Mouse (Mus musculus) liver, postnatal 0 days (tissue): ENCODE measurements at regions not wholly inside any gene's neighbourhood (a gene's known extent, or its start where the extent isn't known, plus 50 kb on each side); places are given as distances from the start of the nearest gene placed in this dataset.

ENCODE experiments used
- ATAC-seq: fragments of 200-750 bp; cut with Nextera tagmentation; 2 replicates; pipeline ENCODE4 v1.8.0; 2017; ENCODE audit warnings: mild to moderate bottlenecking, moderate library complexity
- DNase-seq: peaks from one replicate; pipeline ENCODE4 v3.0.0-alpha.2; 2016
- H3K27ac ChIP-seq: fragments of 300-500 bp; sonication (generic); 2 replicates; pipeline ENCODE4 v1.5.1; 2014; ENCODE audit warnings: antibody characterized with exemption, moderate library complexity, mild to moderate bottlenecking, low read depth
- H3K27me3 ChIP-seq: fragments of 300-500 bp; sonication (generic); 2 replicates; pipeline ENCODE4 v1.6.1; 2014; ENCODE audit warnings: low read length, control low read depth, mixed read lengths; ENCODE audit not compliant: insufficient read depth
- H3K36me3 ChIP-seq: fragments of 300-500 bp; sonication (generic); replicated peaks from 2 replicates; pipeline ENCODE4 v1.6.1; 2014; ENCODE audit warnings: mild to moderate bottlenecking, control low read depth, low read length, moderate library complexity, mixed read lengths; ENCODE audit not compliant: insufficient read depth
- H3K4me1 ChIP-seq: fragments of 300-500 bp; sonication (generic); 2 replicates; pipeline ENCODE4 v1.6.1; 2014; ENCODE audit warnings: antibody characterized with exemption, mild to moderate bottlenecking, control low read depth; ENCODE audit not compliant: insufficient read depth
- H3K4me2 ChIP-seq: fragments of 300-500 bp; sonication (generic); 2 replicates; pipeline ENCODE4 v1.6.1; 2014; ENCODE audit warnings: low read depth, mild to moderate bottlenecking, low read length, moderate library complexity, mixed read lengths
- H3K4me3 ChIP-seq: fragments of 300-500 bp; sonication (generic); 2 replicates; pipeline ENCODE4 v1.5.1; 2014; ENCODE audit warnings: low read depth, low read length
- H3K9ac ChIP-seq: fragments of 300-500 bp; sonication (generic); replicated peaks from 2 replicates; pipeline ENCODE4 v1.6.1; 2014; ENCODE audit warnings: mild to moderate bottlenecking, moderate library complexity
- H3K9me3 ChIP-seq: fragments of 300-500 bp; sonication (generic); 2 replicates; pipeline ENCODE4 v1.6.1; 2016; ENCODE audit warnings: mild to moderate bottlenecking, control low read depth, low read length, mixed read lengths
- CTCF ChIP-seq: sonication (generic); IDR thresholded peaks from 2 replicates; pipeline ENCODE4 v1.5.1; 2016; ENCODE audit warnings: antibody characterized with exemption, low read depth
- EP300 ChIP-seq: IDR thresholded peaks from 2 replicates; pipeline ENCODE4 v1.6.1; 2016; ENCODE audit warnings: antibody characterized with exemption, low read depth, mild to moderate bottlenecking
- WGBS: fragments of 180-500 bp; shearing (Covaris S2); extraction: QIAGEN DNeasy Blood & Tissue Kit; methylation state at CpG from one replicate; pipeline ENCODE4 v1.1.7; 2014; ENCODE audit not compliant: insufficient replicate concordance; 5-methylcytosine and 5-hydroxymethylcytosine counted together

DNA sequence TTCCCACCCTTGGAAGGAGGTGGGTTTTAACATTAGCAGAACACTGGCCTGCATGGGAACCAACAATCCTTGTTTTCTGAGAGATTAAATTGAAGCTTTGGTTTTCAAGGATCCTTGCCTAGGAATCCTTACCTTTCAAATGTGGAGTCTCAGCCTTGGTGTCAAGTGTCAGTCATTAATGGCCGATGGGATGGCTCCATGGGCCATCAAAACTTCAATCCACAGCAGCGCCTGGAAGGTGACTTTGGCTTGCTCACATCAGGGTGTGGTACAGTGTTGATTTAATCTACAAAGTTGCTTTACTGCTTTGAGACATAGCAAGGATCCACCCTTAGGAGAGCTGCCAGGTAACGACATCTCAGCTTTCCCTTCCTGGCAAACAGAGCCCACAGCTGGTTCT lies 318.1 kb upstream of the Igfbp3 start:
- TF ChIP-seq EP300 (no peak), CTCF (no peak)
- Histone ChIP-seq H3K9ac (no peak overlapping the region), H3K27me3 (no peaks in the 10 kb centered on the region), H3K4me2 (no peak overlapping the region), H3K4me1 (no peaks in the 10 kb centered on the region), H3K4me3 (no peak overlapping the region), H3K27ac (no peak overlapping the region), H3K9me3 (peaks cover 4% of the 10 kb centered on the region; the same call in 1 of the 2 replicates), H3K36me3 (no peaks in the 10 kb centered on the region)
- 72% methylated on average over 3 of the region's 3 CpGs for WGBS
- DNase-seq (no peak), ATAC-seq (no peak)

DNA sequence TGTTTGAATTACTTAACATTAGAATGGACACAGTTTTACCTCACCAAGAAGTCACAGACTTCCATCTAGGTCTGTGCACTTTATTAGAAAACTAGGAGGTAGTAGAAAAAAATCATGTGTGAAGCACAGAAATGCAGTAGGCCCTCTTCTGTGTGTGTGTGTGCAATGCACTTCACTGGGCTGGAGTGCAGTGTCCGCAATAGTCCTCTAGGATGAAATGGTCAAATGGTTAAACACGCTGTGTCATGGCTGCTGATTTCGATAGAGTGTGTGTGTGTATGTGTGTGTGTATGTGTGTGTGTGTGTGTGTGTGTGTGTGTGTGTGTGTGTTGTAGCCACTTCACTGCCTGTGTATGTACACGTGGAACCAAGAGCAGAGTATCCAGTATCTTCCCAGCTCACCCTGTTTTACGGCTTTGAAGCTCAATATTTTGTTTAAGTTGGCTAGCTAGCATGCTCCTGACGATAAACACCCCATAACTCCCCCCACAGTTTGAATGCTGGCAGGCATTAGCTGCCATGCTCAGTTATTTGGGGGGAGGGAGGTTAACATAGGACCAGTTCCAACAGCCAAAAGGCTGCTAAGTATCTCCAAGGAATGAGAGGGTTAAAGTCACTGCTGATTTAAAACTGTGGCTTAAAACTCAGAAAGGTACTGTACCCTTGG lies 316.9 kb upstream of the Igfbp3 start:
- no peaks in the 10 kb centered on the region for H3K4me1 ChIP-seq
- DNase-seq: no peak
- no peak overlapping the region for H3K4me3 ChIP-seq
- H3K9ac ChIP-seq: no peak overlapping the region
- 70% methylated on average over 6 of the region's 6 CpGs for WGBS
- TF ChIP-seq CTCF (no peak), EP300 (no peak)
- no peak for ATAC-seq
- no peak overlapping the region for H3K27ac ChIP-seq
- no peak overlapping the region for H3K4me2 ChIP-seq
- no peaks in the 10 kb centered on the region for H3K9me3 ChIP-seq
- H3K27me3 ChIP-seq: no peaks in the 10 kb centered on the region
- H3K36me3 ChIP-seq: no peaks in the 10 kb centered on the region

GRCm38 (mm10) chr11:7519556-7519955 lies 305.8 kb upstream of the Igfbp3 start:
- no peak overlapping the region for H3K4me2 ChIP-seq
- H3K4me1 ChIP-seq: no peaks in the 10 kb centered on the region
- WGBS: 72% methylated on average over 2 of the region's 2 CpGs
- no peaks in the 10 kb centered on the region for H3K27me3 ChIP-seq
- H3K36me3 ChIP-seq: no peaks in the 10 kb centered on the region
- ATAC-seq: no peak
- TF ChIP-seq EP300: no peak
- H3K4me3 ChIP-seq: no peak overlapping the region
- H3K27ac ChIP-seq: no peak overlapping the region
- no peaks in the 10 kb centered on the region for H3K9me3 ChIP-seq
- no peak overlapping the region for H3K9ac ChIP-seq
- DNase-seq: no peak

- H3K36me3 ChIP-seq: no peaks in the 10 kb centered on the region
- no peak overlapping the region for H3K4me3 ChIP-seq
- no peak overlapping the region for H3K4me2 ChIP-seq
- H3K27ac ChIP-seq: no peak overlapping the region
- DNase-seq: no peak
- ATAC-seq: no peak
- 69% methylated on average over 5 of the region's 5 CpGs for WGBS
- no peak overlapping the region for H3K9ac ChIP-seq
- no peaks in the 10 kb centered on the region for H3K27me3 ChIP-seq
- no peak for TF ChIP-seq CTCF
- no peak for TF ChIP-seq EP300
- no peaks in the 10 kb centered on the region for H3K4me1 ChIP-seq
- no peaks in the 10 kb centered on the region for H3K9me3 ChIP-seq
These were observed 295.1 kb upstream of the Igfbp3 start for GRCm38 (mm10) chr11:7508861-7509260.

DNA sequence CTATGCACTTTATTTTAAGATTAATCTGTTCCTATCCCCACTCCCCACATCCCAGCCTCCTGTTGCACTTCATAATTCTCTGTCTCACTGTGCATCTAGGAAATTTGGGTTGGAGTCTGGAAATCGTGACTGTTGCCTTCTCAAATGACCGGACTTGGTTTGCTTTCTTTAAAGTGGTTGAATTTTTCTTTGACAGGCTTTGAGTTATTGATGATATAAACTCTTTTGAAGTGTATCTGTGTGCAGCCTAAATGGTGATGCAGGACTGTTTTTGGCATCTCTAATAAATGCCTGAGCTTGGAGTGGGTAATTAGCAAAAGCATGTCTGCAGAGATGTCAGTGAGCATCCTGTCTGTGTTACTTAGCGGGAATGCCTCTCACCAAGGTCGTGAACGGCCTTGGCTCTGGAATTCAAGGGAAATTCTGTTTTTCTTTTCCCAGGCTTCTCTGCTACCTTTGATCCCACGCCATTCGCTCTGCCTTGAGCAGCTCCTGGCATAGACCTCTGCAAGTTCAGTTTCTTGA lies 292.8 kb upstream of the Igfbp3 start:
- Histone ChIP-seq H3K4me3 (no peak overlapping the region), H3K27me3 (no peaks in the 10 kb centered on the region), H3K9me3 (no peaks in the 10 kb centered on the region), H3K36me3 (no peaks in the 10 kb centered on the region), H3K27ac (no peak overlapping the region), H3K9ac (no peak overlapping the region), H3K4me1 (no peaks in the 10 kb centered on the region), H3K4me2 (no peak overlapping the region)
- no peak for ATAC-seq
- TF ChIP-seq EP300: no peak
- no peak for TF ChIP-seq CTCF
- DNase-seq: no peak
- 65% methylated on average over 7 of the region's 7 CpGs for WGBS

- DNase-seq: no peak
- H3K27me3 ChIP-seq: no peaks in the 10 kb centered on the region
- no peak overlapping the region for H3K27ac ChIP-seq
- WGBS: 73% methylated on average over 10 of the region's 10 CpGs
- H3K4me1 ChIP-seq: no peaks in the 10 kb centered on the region
- H3K4me3 ChIP-seq: no peak overlapping the region
- no peaks in the 10 kb centered on the region for H3K9me3 ChIP-seq
- H3K36me3 ChIP-seq: no peaks in the 10 kb centered on the region
- no peak for ATAC-seq
- no peak overlapping the region for H3K4me2 ChIP-seq
- no peak for TF ChIP-seq CTCF
- no peak for TF ChIP-seq EP300
- H3K9ac ChIP-seq: no peak overlapping the region
These were observed 291.1 kb upstream of the Igfbp3 start for GRCm38 (mm10) chr11:7504651-7505321.
